Mouse (Mus musculus) liver, embryonic 11.5 days (tissue): Measurements from ENCODE around the gene Sept14. TPM values are rescaled to one million over a fixed set of nuclear protein-coding genes. Genes with fewer than 3 reads are reported as not detected.
A peak's percentile ranks its signal among the peaks of the same experiment; 100 is the strongest.

Experiments
- ATAC-seq: fragments of 200-750 bp; cut with Nextera tagmentation; replicated peaks from 2 replicates; pipeline ENCODE4 v1.8.0; 2017; ENCODE audit warnings: moderate number of reproducible peaks, mild to moderate bottlenecking, moderate TSS enrichment, moderate library complexity; ENCODE audit not compliant: low FRiP score
- DNase-seq: peaks from one replicate; pipeline ENCODE4 v3.0.0-alpha.2; 2017; ENCODE audit warnings: low spot score
- H3K27ac ChIP-seq: fragments of 300-500 bp; sonication (generic); 2 replicates; pipeline ENCODE4 v1.5.1; 2014; ENCODE audit warnings: mild to moderate bottlenecking, low read depth, low read length, control low read depth
- H3K27me3 ChIP-seq: fragments of 300-500 bp; sonication (generic); replicated peaks from 2 replicates; pipeline ENCODE4 v1.6.1; 2014; ENCODE audit warnings: low read length, mixed read lengths; ENCODE audit not compliant: control insufficient read depth, insufficient read depth
- H3K36me3 ChIP-seq: fragments of 300-500 bp; sonication (generic); 2 replicates; pipeline ENCODE4 v1.6.1; 2014; ENCODE audit warnings: mild to moderate bottlenecking, low read length, moderate library complexity, mixed read lengths; ENCODE audit not compliant: control insufficient read depth, insufficient read depth
- H3K4me1 ChIP-seq: fragments of 300-500 bp; sonication (generic); replicated peaks from 2 replicates; pipeline ENCODE4 v1.6.1; 2014; ENCODE audit warnings: low read length, mixed read lengths; ENCODE audit not compliant: control insufficient read depth, insufficient read depth
- H3K4me2 ChIP-seq: fragments of 300-500 bp; sonication (generic); 2 replicates; pipeline ENCODE4 v1.6.1; 2014; ENCODE audit warnings: mild to moderate bottlenecking, control low read depth, moderate library complexity
- H3K4me3 ChIP-seq: fragments of 300-500 bp; sonication (generic); 2 replicates; pipeline ENCODE4 v1.5.1; 2014; ENCODE audit warnings: low read depth, low read length, control low read depth
- H3K9ac ChIP-seq: fragments of 300-500 bp; sonication (generic); 2 replicates; pipeline ENCODE4 v1.6.1; 2014; ENCODE audit warnings: low read depth, low read length, control low read depth
- H3K9me3 ChIP-seq: fragments of 300-500 bp; sonication (generic); 2 replicates; pipeline ENCODE4 v1.6.1; 2016; ENCODE audit warnings: low read length, inconsistent platforms, mixed read lengths; ENCODE audit not compliant: control insufficient read depth
- WGBS: fragments of 180-500 bp; shearing (Covaris S2); extraction: QIAGEN DNeasy Blood & Tissue Kit; methylation state at CpG from one replicate; pipeline ENCODE4 v1.1.7; 2014; 5-methylcytosine and 5-hydroxymethylcytosine counted together
- polyA plus RNA-seq: library from polyadenylated mRNA; unstranded; fragments of >200 nt; fragmentation: Nextera tagmentation; extraction: Ambion mirVana; gene quantifications from 2 replicates; pipeline ENCODE4 v1.2.1, GENCODE M21; 2014

The Sept14 gene
- polyA plus RNA-seq = not detected in 2 replicates

GRCm38 (mm10) chr5:129708412-129708811, at the start of gene Sept14:
Gene Sept14, minus strand, starts transcription at chr5:129708512.
- H3K9me3 ChIP-seq = no peaks in the 10 kb centered on the region
- H3K4me2 ChIP-seq = no peak within 1 kb of the TSS
- no peaks in the 10 kb centered on the region for H3K36me3 ChIP-seq
- DNase-seq (no peak), ATAC-seq (no peak)
- no peak within 1 kb of the TSS for H3K4me3 ChIP-seq
- WGBS = 61% methylated on average over 2 of the region's 2 CpGs
- H3K27me3 ChIP-seq = no peaks in the 10 kb centered on the region
- H3K4me1 ChIP-seq = no peaks in the 10 kb centered on the region
- no peak within 1 kb of the TSS for H3K27ac ChIP-seq
- H3K9ac ChIP-seq = no peak within 1 kb of the TSS

- no peaks in the 10 kb centered on the region for H3K4me1 ChIP-seq
- no peak overlapping the region for H3K27ac ChIP-seq
- no peaks in the 10 kb centered on the region for H3K9me3 ChIP-seq
- no peak overlapping the region for H3K4me2 ChIP-seq
- WGBS = 91% methylated on average over 20 of the region's 20 CpGs
- no peak for ATAC-seq
- no peak overlapping the region for H3K9ac ChIP-seq
- DNase-seq = no peak
- no peaks in the 10 kb centered on the region for H3K36me3 ChIP-seq
- no peak overlapping the region for H3K4me3 ChIP-seq
- no peaks in the 10 kb centered on the region for H3K27me3 ChIP-seq
These were observed 48.6 kb upstream of the Sept14 start for GRCm38 (mm10) chr5:129756886-129757285.

- peak; percentile 53 for ATAC-seq
- WGBS = 32% methylated on average over 6 of the region's 6 CpGs
- peaks cover 17% of the 10 kb centered on the region for H3K36me3 ChIP-seq
These were observed 35.7 kb upstream of the Sept14 start for GRCm38 (mm10) chr5:129744050-129744449.

GRCm38 (mm10) chr5:129742903-129743488, 34.7 kb upstream of the Sept14 start:
- Histone ChIP-seq H3K27ac (peak overlapping the region; percentile 73), H3K36me3 (peaks cover 17% of the 10 kb centered on the region), H3K27me3 (no peaks in the 10 kb centered on the region), H3K9ac (no peak overlapping the region), H3K9me3 (no peaks in the 10 kb centered on the region), H3K4me3 (no peak overlapping the region), H3K4me1 (peaks cover 22% of the 10 kb centered on the region), H3K4me2 (peak overlapping the region; percentile 33)
- 38% methylated on average over 7 of the region's 7 CpGs for WGBS
- peak; percentile 97 for ATAC-seq
- DNase-seq = peak; percentile 43

More at GRCm38 (mm10) chr5:129744050-129744449, 35.7 kb upstream of the Sept14 start:
- Histone ChIP-seq H3K9ac (peak overlapping the region; percentile 17), H3K27ac (peak overlapping the region; percentile 73), H3K4me3 (no peak overlapping the region), H3K27me3 (no peaks in the 10 kb centered on the region), H3K9me3 (no peaks in the 10 kb centered on the region), H3K4me2 (peak overlapping the region; percentile 33), H3K4me1 (peaks cover 22% of the 10 kb centered on the region)
- no peak for DNase-seq

GRCm38 (mm10) chr5:129740976-129741375, 32.7 kb upstream of the Sept14 start:
- Histone ChIP-seq H3K4me3 (no peak overlapping the region), H3K4me2 (no peak overlapping the region), H3K9ac (no peak overlapping the region), H3K4me1 (peaks cover 22% of the 10 kb centered on the region), H3K9me3 (no peaks in the 10 kb centered on the region), H3K27ac (no peak overlapping the region), H3K36me3 (peaks cover 10% of the 10 kb centered on the region; the same call in 1 of the 2 replicates), H3K27me3 (no peaks in the 10 kb centered on the region)
- WGBS = 89% methylated on average over 1 of the region's 1 CpGs
- ATAC-seq = no peak
- no peak for DNase-seq

- Histone ChIP-seq H3K4me1 (peaks cover 48% of the 10 kb centered on the region), H3K36me3 (peaks cover 4% of the 10 kb centered on the region; the same call in 1 of the 2 replicates), H3K9me3 (no peaks in the 10 kb centered on the region), H3K4me3 (no peak overlapping the region), H3K9ac (peak overlapping the region; percentile 31), H3K27me3 (no peaks in the 10 kb centered on the region), H3K4me2 (no peak overlapping the region; the same call in 1 of the 2 replicates), H3K27ac (peak overlapping the region; percentile 48; the same call in 1 of the 2 replicates)
- DNase-seq (no peak), ATAC-seq (no peak)
- WGBS = 66% methylated on average over 5 of the region's 5 CpGs
These were observed 22.7 kb upstream of the Sept14 start for GRCm38 (mm10) chr5:129731021-129731420.

- Histone ChIP-seq H3K36me3 (peaks cover 4% of the 10 kb centered on the region; the same call in 1 of the 2 replicates), H3K9ac (peak overlapping the region; percentile 31), H3K4me2 (peak overlapping the region; percentile 52), H3K4me1 (peaks cover 49% of the 10 kb centered on the region), H3K9me3 (no peaks in the 10 kb centered on the region), H3K27me3 (no peaks in the 10 kb centered on the region), H3K27ac (peak overlapping the region; percentile 65), H3K4me3 (0 out of 2 replicates have a peak overlapping the region, but pooled peaks have one; percentile 1)
- DNase-seq = no peak
- peak; percentile 67 for ATAC-seq
- WGBS = 54% methylated on average over 11 of the region's 11 CpGs
These were observed 22.0 kb upstream of the Sept14 start for GRCm38 (mm10) chr5:129730344-129730743.

- H3K27me3 ChIP-seq = no peaks in the 10 kb centered on the region
- H3K9me3 ChIP-seq = no peaks in the 10 kb centered on the region
- H3K4me2 ChIP-seq = peak overlapping the region; percentile 52
- H3K36me3 ChIP-seq = no peaks in the 10 kb centered on the region
- no peak overlapping the region; the same call in 1 of the 2 replicates for H3K4me3 ChIP-seq
- ATAC-seq = peak; percentile 47
- 30% methylated on average over 11 of the region's 11 CpGs for WGBS
- H3K4me1 ChIP-seq = peaks cover 49% of the 10 kb centered on the region
- H3K27ac ChIP-seq = peak overlapping the region; percentile 65
- DNase-seq = peak; percentile 54
- peak overlapping the region; percentile 31 for H3K9ac ChIP-seq
These were observed 21.0 kb upstream of the Sept14 start for GRCm38 (mm10) chr5:129729286-129729685.

GRCm38 (mm10) chr5:129726784-129727183, 18.5 kb upstream of the Sept14 start:
- WGBS = 77% methylated on average over 3 of the region's 3 CpGs
- no peak overlapping the region for H3K9ac ChIP-seq

More at GRCm38 (mm10) chr5:129726784-129727183, 18.5 kb upstream of the Sept14 start:
- Histone ChIP-seq H3K4me2 (peak overlapping the region; percentile 64), H3K4me3 (peak overlapping the region; percentile 85), H3K9me3 (no peaks in the 10 kb centered on the region), H3K27me3 (no peaks in the 10 kb centered on the region), H3K27ac (peak overlapping the region; percentile 62), H3K4me1 (peaks cover 57% of the 10 kb centered on the region), H3K36me3 (no peaks in the 10 kb centered on the region)
- ATAC-seq (no peak), DNase-seq (no peak)
